Mouse (Mus musculus): Measurements from ENCODE around the gene Aebp1. TPM values are rescaled to one million over a fixed set of nuclear protein-coding genes. Genes with fewer than 3 reads are reported as not detected.

Gene Aebp1
- polyA plus RNA-seq, 1 experiment: 10.3 TPM

- DNase-seq: no peak
- 79% methylated on average over 1 of the region's 1 CpGs for WGBS
- Histone ChIP-seq H3K27me3 (ENCODE audit: control insufficient read depth, insufficient read depth, low read length) (no peaks in the 10 kb centered on the region), H3K4me3 (replicated peaks; ENCODE audit: insufficient read depth, low read depth, low read length) (no peak overlapping the region), H3K4me1 (ENCODE audit: control insufficient read depth, insufficient read depth, low read length) (0 out of 2 replicates have a peak, but pooled peaks cover 3% of the 10 kb centered on the region), H3K27ac (ENCODE audit: insufficient read depth, low read length) (no peak overlapping the region)
- TF ChIP-seq CTCF (IDR thresholded peaks at IDR 0.05; ENCODE audit: borderline replicate concordance, insufficient read depth, low read depth, low read length) (peak; percentile 18; the same call in 1 of the 2 replicates), POLR2A (IDR thresholded peaks at IDR 0.05; ENCODE audit: borderline replicate concordance, insufficient read depth, low read length) (no peak)
Measured at GRCm38 (mm10) chr11:5858723-5859122, 3.0 kb upstream of the Aebp1 start.

- 83% methylated on average over 13 of the region's 13 CpGs for WGBS
- no peak for TF ChIP-seq CTCF (IDR thresholded peaks at IDR 0.05; ENCODE audit: borderline replicate concordance, insufficient read depth, low read depth, low read length)
- TF ChIP-seq POLR2A (IDR thresholded peaks at IDR 0.05; ENCODE audit: borderline replicate concordance, insufficient read depth, low read length): no peak
- H3K27me3 ChIP-seq (ENCODE audit: control insufficient read depth, insufficient read depth, low read length): no peaks in the 10 kb centered on the region
- H3K27ac ChIP-seq (ENCODE audit: insufficient read depth, low read length): no peak overlapping the region
- no peak overlapping the region for H3K4me3 ChIP-seq (replicated peaks; ENCODE audit: insufficient read depth, low read depth, low read length)
- H3K4me1 ChIP-seq (ENCODE audit: control insufficient read depth, insufficient read depth, low read length): 0 out of 2 replicates have a peak, but pooled peaks cover 3% of the 10 kb centered on the region
- no peak for DNase-seq
Measured at GRCm38 (mm10) chr11:5859883-5860550, 1.7 kb upstream of the Aebp1 start.

- Histone ChIP-seq H3K27ac (ENCODE audit: insufficient read depth, low read length) (no peak overlapping the region), H3K4me3 (replicated peaks; ENCODE audit: insufficient read depth, low read depth, low read length) (no peak overlapping the region), H3K4me1 (ENCODE audit: control insufficient read depth, insufficient read depth, low read length) (0 out of 2 replicates have a peak, but pooled peaks cover 3% of the 10 kb centered on the region), H3K27me3 (ENCODE audit: control insufficient read depth, insufficient read depth, low read length) (no peaks in the 10 kb centered on the region)
- no peak for TF ChIP-seq POLR2A (IDR thresholded peaks at IDR 0.05; ENCODE audit: borderline replicate concordance, insufficient read depth, low read length)
- TF ChIP-seq CTCF (IDR thresholded peaks at IDR 0.05; ENCODE audit: borderline replicate concordance, insufficient read depth, low read depth, low read length): no peak
- no peak for DNase-seq
- 25% methylated on average over 6 of the region's 6 CpGs for WGBS
Measured at GRCm38 (mm10) chr11:5860639-5861038, 1.1 kb upstream of the Aebp1 start.

- 36% methylated on average over 15 of the region's 15 CpGs for WGBS
- no peak for DNase-seq
- H3K27me3 ChIP-seq (ENCODE audit: control insufficient read depth, insufficient read depth, low read length): no peaks in the 10 kb centered on the region
- no peak overlapping the region for H3K4me3 ChIP-seq (replicated peaks; ENCODE audit: insufficient read depth, low read depth, low read length)
- no peaks in the 10 kb centered on the region for H3K4me1 ChIP-seq (ENCODE audit: control insufficient read depth, insufficient read depth, low read length)
- H3K27ac ChIP-seq (ENCODE audit: insufficient read depth, low read length): no peak overlapping the region
- no peak for TF ChIP-seq CTCF (IDR thresholded peaks at IDR 0.05; ENCODE audit: borderline replicate concordance, insufficient read depth, low read depth, low read length)
- no peak for TF ChIP-seq POLR2A (IDR thresholded peaks at IDR 0.05; ENCODE audit: borderline replicate concordance, insufficient read depth, low read length)
Measured at GRCm38 (mm10) chr11:5862394-5863105, 803 bp downstream of the Aebp1 start.

GRCm38 (mm10) chr11:5867196-5867595 lies 5.4 kb downstream of the Aebp1 start:
- no peak overlapping the region for H3K27ac ChIP-seq (ENCODE audit: insufficient read depth, low read length)
- peaks cover 8% of the 10 kb centered on the region for H3K4me1 ChIP-seq (ENCODE audit: control insufficient read depth, insufficient read depth, low read length)
- TF ChIP-seq CTCF (IDR thresholded peaks at IDR 0.05; ENCODE audit: borderline replicate concordance, insufficient read depth, low read depth, low read length): no peak
- no peak for TF ChIP-seq POLR2A (IDR thresholded peaks at IDR 0.05; ENCODE audit: borderline replicate concordance, insufficient read depth, low read length)
- no peak for DNase-seq
- 91% methylated on average over 2 of the region's 2 CpGs for WGBS
- H3K4me3 ChIP-seq (replicated peaks; ENCODE audit: insufficient read depth, low read depth, low read length): no peak overlapping the region
- no peaks in the 10 kb centered on the region for H3K27me3 ChIP-seq (ENCODE audit: control insufficient read depth, insufficient read depth, low read length)

GRCm38 (mm10) chr11:5868324-5868723 lies 6.6 kb downstream of the Aebp1 start:
- H3K4me3 ChIP-seq (replicated peaks; ENCODE audit: insufficient read depth, low read depth, low read length): no peak overlapping the region
- no peaks in the 10 kb centered on the region for H3K27me3 ChIP-seq (ENCODE audit: control insufficient read depth, insufficient read depth, low read length)
- no peak overlapping the region for H3K27ac ChIP-seq (ENCODE audit: insufficient read depth, low read length)
- no peak for TF ChIP-seq CTCF (IDR thresholded peaks at IDR 0.05; ENCODE audit: borderline replicate concordance, insufficient read depth, low read depth, low read length)
- TF ChIP-seq POLR2A (IDR thresholded peaks at IDR 0.05; ENCODE audit: borderline replicate concordance, insufficient read depth, low read length): no peak
- H3K4me1 ChIP-seq (ENCODE audit: control insufficient read depth, insufficient read depth, low read length): peaks cover 8% of the 10 kb centered on the region
- no peak for DNase-seq
- 89% methylated on average over 12 of the region's 12 CpGs for whole genome bisulfite sequencing

- H3K27me3 ChIP-seq (ENCODE audit: control insufficient read depth, insufficient read depth, low read length): no peaks in the 10 kb centered on the region
- peak; percentile 53 to 55 for DNase-seq
- WGBS: 49% methylated on average over 16 of the region's 16 CpGs
- no peak overlapping the region for H3K27ac ChIP-seq (ENCODE audit: insufficient read depth, low read length)
- TF ChIP-seq CTCF (IDR thresholded peaks at IDR 0.05; ENCODE audit: borderline replicate concordance, insufficient read depth, low read depth, low read length) (no peak), POLR2A (IDR thresholded peaks at IDR 0.05; ENCODE audit: borderline replicate concordance, insufficient read depth, low read length) (no peak)
- H3K4me1 ChIP-seq (ENCODE audit: control insufficient read depth, insufficient read depth, low read length): peaks cover 8% of the 10 kb centered on the region
- no peak overlapping the region for H3K4me3 ChIP-seq (replicated peaks; ENCODE audit: insufficient read depth, low read depth, low read length)
Measured at GRCm38 (mm10) chr11:5869331-5869730, 7.6 kb downstream of the Aebp1 start.

- 52% methylated on average over 16 of the region's 16 CpGs for WGBS
- Histone ChIP-seq H3K27ac (ENCODE audit: insufficient read depth, low read length) (no peak overlapping the region), H3K4me3 (replicated peaks; ENCODE audit: insufficient read depth, low read depth, low read length) (no peak overlapping the region), H3K4me1 (ENCODE audit: control insufficient read depth, insufficient read depth, low read length) (peaks cover 8% of the 10 kb centered on the region), H3K27me3 (ENCODE audit: control insufficient read depth, insufficient read depth, low read length) (no peaks in the 10 kb centered on the region)
- DNase-seq: no peak
- TF ChIP-seq CTCF (IDR thresholded peaks at IDR 0.05; ENCODE audit: borderline replicate concordance, insufficient read depth, low read depth, low read length) (no peak), POLR2A (IDR thresholded peaks at IDR 0.05; ENCODE audit: borderline replicate concordance, insufficient read depth, low read length) (no peak)
Measured at GRCm38 (mm10) chr11:5870069-5870468, 8.3 kb downstream of the Aebp1 start.

Measured in cerebellum, adult 2 months (tissue).